Mouse (Mus musculus) frontal cortex, adult 2 months (tissue): ENCODE measurements at regions not wholly inside any gene's neighbourhood (a gene's known extent, or its start where the extent isn't known, plus 50 kb on each side); places are given as distances from the start of the nearest gene placed in this dataset.

ENCODE experiments used
- DNase-seq, 2 experiments: peaks; one replicate each; pipeline ENCODE4 v3.0.0; 2022; ENCODE audit warnings: low spot score in 1 of 2; ENCODE audit errors: extremely low spot score in 1 of 2

DNA sequence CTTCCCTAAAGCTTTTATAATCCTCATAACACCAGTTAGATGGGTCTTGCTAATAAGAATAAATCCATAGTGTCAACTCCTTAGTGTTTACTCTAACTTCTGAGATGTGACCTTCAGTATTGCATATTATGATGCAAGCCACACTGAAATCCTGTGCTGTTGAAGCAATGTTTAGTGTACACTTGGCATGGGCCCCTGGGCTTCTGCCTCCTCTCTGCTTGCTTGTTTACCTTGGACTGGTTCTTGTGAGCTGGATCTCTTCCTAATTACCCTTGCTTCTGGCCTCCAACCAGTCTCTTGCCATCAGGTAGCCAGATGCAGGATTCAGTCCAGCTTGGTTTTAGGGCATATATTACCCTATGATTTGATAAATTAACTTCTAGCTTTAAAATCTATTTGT is 57.0 kb downstream of the Rgs2 start:
- no peak for DNase-seq

DNA sequence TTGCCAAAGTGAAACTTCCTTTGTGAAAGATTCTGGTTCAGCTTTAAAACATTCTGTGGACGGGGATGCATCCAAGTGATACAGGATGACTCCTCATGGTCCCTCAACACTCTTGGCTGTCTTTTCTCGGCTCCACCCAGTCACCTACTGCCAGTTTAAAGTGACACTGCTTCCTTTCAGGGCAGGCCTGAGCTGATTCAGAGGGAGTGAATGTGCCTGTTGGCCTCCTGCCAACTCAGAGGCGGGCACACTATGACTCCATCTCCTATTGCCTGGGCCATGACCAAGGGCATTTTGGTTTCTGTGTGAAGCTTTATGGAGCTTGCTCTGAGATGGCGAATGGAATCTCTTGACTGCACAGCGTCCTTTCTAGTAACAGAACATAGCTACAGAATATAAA is 62.5 kb downstream of the Rgs2 start:
- DNase-seq, result peak in 1 of 2 experiments; percentile 19

DNA sequence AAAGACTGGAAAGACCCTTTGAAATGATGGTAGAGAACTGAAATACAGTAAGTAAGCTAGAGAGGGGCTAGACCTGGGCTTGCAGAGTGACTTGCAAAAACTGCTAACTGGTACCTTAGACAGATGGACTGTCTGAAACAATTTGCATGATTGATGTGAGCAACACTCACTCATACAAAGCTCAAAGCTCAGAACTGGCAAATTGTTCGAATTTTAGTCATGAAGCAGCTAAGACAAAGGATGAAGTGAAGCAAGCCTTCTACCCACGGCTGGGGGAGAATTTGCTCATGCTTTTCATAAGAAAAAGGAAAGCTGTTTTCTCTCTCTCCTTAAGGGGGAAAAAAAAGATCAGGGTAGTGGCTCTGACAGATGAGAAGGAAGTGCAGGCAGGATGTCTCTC is 64.5 kb downstream of the Rgs2 start:
- DNase-seq, result peak in 1 of 2 experiments; percentile 38

DNA sequence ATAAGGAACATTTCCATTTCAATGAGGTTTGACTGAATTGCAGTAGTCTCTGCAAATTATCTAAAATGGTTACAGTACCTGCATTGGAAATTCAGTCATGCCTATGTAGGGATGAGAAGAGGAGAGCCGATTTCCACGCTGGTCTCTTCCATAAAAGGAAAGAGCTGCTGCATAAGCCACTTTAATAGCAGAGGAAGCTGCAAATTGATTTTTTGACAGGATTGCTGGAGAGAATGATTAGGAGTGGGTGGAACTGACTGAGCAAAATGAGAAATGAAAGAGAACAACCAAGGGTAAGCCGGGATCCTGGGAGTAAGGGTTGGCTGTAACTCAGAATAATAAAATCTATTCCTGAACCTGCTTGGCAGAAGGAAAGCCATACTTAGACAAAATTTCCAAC is 65.4 kb downstream of the Rgs2 start:
- DNase-seq, result peak in 1 of 2 experiments; percentile 50

DNA sequence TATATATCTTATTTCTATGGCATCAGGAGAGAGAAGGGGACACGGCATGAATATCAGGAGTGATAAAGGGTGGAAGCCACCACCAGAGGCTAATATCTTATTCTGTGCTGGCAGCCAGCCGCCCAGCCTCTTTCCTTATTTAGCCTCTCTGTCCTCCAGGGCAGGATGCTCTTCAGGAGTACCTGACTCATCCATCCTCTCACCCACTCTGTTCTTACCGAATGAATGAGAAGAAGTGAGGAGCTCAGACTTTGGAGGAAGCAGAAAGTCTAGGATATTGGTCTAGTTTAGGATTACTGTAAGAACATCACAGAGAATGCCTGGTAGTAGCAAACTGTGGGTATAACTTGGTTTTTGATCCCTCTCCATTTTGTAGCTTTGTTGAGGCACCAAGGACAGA is 73.2 kb downstream of the Rgs2 start:
- DNase-seq, result no peak

DNA sequence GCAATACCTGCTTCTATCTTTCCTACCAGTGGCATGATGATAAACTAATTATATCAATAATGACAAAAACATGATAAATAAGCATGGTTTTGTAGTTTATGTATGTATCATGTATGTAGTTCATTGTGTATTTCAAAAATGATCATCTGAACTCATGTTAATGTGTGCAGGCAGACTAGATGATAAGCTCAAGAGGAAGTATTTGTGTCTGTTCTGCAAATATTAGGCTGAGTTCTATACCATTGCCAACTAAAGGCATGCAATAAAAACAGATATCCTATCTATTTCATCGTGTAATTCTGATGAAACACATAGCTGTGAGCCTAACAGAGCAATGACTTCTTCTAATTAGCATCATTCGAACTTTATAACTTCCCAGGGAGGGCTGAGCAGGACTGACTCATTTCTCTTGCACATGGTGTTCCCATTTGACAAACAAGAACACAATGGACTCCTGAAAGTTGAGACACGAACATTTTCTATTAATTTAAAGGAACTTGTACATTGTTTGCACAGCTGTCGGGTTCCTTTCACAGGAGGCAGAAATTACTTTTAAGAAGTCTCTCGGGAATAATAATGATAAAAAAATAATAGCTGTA is 74.3 kb downstream of the Rgs2 start:
- DNase-seq, result no peak

DNA sequence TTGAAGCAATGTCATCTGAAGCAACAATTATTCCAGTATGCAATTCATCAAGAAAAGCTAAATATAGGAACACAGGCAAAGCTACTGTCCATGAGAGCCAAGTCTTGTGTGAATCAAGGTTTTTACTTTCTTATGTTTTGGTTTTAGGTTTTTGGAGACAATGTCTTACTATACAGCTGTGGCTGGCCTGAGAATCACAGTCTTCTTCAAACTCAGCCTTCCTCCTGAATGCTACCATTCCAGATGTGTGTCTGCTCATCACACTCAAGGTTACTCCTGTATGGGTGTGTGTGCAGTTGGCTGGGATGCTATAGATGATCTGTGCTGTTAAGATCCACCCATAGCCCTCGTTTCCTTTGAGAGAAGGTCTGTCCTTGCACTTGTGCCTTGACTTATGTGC is 81.5 kb downstream of the Rgs2 start:
- DNase-seq, result no peak

DNA sequence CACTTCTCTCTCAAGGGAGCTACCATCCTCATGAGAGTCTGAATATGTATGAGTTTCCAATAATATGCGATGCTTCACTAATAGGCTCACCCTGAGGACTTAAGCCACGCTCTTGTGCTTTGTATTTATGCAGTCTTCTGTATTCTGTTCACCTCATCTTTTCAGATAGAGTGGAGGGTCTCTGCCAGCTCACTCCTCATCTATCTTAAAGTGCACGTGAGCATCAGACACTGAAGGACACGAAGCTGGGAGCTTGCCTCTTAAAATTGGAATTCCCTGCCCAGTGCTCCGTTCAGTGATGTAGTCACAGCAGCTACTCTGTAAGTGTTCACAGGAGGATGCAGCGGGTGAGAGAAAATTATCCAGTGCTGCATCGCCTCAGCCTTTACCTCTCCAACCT is 83.7 kb downstream of the Rgs2 start:
- no peak for DNase-seq

DNA sequence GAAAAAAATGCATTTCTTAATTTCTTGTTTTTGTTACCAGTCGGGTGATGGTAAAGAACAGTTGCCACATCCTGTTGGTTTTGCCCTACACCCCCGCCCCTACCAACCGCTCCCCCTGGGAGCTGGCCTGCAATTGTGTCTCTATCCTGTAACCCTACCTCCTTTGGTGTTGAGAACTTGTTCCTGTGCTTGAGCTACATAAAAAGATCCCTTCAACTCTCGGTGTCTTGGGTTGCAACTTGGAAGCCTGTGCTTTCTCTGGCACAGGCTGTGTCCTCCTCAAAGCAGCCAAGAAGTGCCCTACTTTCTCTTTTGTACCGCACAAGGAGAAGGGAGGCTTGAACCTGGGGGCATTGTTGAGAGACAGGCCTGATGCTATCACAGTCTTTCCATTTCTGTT is 85.0 kb downstream of the Rgs2 start:
- no peak for DNase-seq

DNA sequence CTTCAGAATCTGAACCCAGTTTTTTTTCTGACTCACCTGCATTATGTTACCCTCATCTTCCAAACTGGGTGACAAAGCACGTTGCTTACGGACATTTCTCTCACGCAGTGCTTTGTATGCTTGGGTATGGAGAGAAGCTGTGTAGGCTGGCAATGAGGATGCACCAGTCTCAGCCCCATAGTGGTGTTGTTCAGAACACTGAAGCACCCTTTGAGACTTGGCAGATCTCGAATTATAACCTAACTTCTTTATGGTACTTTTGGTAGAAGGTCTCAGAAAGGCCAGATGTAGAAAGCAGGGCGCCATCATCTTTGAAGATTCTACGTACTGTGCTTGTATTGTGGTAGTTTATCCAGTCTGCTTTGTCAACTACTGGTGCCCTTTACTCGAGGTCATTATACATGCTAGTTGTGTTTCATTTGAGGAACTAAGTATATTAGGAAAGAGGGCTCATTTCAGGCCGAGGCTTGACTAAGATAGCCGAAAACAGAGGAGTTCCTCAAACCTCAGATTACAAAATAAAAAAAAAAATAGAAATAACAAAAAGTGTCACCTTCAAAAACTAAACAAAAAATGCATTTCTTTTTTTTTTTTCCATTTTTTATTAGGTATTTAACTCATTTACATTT is 85.7 kb downstream of the Rgs2 start:
- no peak for DNase-seq

DNA sequence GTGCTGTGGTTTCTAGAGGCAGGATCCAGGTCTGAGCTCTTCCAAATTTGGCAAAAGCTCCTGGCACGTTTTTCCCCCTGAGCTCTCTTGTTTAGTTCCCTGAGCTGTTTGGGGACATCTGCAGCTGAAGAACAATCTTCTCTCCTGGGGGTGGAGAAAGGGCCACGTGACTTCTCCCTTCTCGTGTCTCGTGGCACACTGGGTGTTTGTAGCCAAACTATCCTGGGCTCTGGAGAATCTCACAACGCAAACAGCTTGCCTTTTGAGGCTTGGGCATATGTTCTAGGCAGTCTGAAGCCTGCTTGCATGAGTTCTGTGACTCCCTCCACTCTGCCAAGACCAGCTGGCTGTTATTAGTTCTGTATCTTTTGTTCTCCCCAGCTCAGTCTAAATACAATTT is 86.3 kb downstream of the Rgs2 start:
- DNase-seq, result peak; percentile 77

DNA sequence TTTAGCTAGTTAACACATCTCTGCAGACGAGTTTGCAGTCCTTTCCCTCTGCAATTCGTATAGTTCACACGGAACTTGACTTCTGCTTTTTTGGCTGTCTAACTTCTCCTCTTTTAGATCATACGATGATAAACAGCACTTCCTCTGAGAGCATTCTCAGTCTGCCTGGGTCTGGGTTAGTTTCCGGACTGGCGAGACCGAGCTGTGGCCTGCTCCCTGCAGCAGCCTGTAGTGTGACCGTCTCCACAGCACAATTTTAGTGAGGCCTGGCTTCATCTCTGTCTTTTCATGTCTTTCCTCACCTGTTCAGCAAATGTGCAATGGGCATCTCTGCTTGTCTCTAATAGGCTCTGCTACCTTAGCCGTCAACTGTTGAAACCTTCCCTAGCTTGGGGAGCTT is 87.4 kb downstream of the Rgs2 start:
- DNase-seq, result no peak

DNA sequence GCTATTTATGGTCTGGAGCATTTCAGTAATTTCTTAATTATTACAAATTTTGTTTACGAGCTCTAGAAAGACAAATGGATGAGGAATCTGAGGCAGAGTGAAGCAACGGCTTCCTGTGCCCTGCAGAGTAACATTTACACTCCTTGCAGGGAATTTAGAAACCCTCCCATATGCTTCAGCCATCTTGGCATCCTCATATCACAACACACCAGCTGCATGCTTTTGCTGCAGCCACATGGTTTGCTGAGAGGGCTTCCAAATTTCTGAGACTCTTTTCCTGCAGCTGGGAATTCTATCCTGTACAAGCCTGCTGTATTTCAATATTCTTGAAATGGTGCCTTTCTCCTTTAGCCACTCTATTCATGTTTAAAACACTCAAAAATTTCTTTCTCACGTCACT is 91.4 kb downstream of the Rgs2 start:
- DNase-seq, result no peak

DNA sequence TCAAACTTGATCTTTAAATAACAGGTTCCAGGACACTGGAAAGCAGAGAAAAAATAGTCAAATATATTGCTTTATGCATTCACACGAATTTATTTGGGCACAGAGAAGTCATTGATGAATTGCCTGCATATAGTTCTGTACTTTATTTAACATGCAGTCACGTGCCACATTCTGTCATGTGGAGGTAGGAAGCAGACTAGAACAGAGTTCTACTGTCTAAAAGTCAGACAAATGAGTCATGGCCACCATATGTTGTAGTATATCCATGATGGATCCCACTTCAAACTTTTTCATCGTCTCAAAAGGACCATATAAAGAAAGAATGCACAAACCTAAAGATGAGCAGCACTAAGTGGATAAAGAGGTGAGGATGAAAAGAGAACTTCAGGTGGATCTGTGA is 92.7 kb downstream of the Rgs2 start:
- peak in 1 of 2 experiments; percentile 36 for DNase-seq

DNA sequence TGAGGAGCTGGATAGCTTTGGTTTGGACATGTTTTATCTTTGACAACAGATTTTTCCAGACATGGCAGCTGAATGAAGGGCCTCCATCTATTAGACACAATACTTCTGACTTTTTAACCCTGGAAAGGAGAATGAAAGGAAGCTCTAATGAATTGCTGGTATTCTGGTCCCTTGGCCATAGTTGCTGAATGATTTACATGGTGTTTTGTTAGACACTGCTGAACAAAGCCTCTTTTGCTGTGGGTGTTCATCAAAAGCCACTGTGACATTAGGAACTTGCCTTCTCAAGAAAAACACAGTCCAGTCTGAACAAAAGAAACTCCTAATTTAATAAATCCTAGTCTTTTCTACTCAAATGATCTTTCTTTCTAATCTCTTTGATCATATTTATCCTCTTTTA is 93.4 kb downstream of the Rgs2 start:
- DNase-seq, result no peak

DNA sequence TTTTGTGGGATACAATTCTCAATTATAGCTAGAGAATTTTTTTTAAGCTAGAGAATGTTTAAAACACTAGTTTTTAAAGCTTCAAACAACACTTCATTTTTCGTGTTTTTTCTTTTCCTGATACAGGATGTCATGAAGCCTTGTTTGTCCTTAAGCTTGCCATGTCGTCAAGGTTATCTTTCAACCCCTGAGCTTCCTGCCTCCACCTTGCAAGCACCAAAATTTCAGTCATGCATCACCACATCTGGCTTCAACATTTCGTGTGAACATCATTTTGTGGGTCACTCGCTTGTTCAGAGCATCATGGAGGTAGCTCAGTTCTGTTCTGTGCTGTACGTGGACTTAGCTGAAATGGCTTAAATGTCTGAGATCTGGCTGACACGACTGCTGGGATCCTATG is 96.6 kb downstream of the Rgs2 start:
- DNase-seq, result no peak

DNA sequence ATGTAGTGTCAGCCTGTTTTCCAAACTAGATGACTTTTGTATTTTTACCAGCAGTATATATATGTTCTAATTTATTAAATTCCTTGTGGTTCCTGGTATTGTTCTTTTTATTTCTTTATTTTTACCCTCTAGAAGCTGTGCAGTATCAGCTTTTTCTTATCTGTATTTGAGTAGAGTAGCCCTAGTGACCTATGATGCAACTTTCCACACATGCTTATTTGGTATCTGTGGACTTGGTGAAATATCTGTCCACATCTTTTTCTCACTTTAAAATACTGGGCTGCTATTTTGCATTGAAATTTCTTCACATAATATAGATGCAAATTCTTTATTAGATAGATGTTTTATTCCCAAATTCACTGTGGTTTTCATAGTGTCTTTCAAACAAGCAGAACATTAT is 97.1 kb downstream of the Rgs2 start:
- no peak for DNase-seq

DNA sequence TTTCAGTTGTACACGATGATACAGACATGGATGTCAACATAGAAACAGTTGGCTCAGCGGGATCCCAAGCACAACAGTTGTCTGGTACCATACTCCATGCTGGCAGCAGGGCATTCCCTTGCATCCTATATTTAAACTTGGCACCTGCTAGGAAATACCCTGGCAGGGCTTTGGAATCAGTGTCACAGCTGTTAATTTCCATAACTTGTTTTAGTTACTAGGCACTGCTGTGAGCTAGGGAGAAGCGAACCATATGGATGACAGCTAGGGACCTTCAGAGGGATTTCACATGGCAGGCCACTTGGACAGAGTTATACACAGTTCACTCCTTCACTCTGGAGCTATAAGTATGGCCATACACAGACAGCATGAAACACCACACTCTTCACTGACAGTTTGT is 100.0 kb downstream of the Rgs2 start:
- DNase-seq, result peak; percentile 64 to 68

DNA sequence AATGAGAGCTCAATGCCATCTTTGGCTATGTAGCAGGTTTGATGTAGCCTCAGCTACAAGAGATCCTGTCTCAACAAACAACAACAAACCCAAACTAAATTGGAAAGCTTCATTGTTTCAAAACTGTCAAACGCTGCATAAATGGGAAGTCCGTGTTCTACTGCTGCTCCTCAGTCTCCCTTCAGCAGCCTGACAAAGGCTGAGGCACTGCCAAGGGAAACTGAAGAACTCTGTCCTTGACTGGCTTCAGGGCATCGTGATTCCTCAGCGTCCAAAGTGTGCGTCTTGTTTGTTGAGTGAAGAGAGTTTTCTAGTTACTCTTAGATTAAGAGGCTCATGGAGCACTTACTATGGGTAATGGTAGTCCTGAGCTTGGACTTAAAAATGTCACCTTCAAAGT is 100.7 kb downstream of the Rgs2 start:
- DNase-seq, result no peak

DNA sequence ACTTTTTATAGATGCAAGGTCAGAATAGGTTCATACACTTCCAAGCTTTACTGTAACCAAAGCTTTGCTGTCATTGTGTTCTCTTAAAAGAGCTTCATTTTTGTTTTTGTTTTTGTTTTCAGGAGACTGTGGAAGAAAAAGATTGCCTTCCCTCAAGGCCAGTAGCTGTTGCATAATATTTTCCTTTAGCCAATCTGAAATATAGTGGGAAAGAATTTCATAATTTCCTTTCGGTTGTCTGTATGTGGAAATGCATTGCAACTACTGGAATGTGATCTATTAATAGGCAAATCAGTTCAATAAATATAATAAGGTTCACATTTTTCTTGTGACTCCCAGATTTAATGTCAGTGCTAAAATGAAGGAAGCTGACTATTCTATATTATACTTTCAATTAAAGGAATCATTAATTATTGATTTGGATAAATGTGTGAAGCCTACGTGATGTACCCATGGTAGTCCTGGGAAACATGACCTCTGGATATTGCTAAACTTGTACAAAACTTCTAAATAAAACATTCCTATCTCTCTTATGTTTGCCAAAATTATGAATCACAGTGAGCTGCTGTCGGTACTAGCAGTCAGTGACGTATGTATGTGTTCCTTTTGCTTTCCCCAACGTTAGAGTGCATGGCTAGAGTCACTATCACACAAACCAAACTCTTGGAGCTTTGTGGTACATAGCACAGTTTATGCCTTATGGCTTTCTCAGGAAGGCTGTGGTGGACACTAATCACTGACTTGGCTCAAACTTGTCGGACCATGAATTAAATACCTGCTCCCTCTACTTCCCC is 102.6 kb downstream of the Rgs2 start:
- DNase-seq, result no peak

DNA sequence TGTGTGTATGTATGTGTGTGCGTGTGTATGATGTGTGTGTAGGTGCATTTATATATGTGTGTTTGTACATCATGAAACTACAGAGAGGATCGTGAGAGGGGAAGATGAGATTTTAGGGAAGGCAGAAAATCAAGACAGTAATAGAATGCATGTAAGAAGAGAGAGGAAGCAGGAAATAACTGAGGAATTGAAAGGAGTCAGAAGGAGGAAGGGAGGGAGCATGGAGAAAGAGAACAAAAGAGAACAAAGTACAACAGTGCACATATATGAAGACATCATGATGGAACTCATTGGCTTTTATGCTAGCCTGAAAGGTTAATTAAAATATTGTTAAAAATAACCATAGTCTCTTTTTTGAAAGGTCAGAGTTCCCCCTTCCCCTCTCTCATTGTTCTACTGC is 111.4 kb downstream of the Uchl5 start:
- no peak for DNase-seq

DNA sequence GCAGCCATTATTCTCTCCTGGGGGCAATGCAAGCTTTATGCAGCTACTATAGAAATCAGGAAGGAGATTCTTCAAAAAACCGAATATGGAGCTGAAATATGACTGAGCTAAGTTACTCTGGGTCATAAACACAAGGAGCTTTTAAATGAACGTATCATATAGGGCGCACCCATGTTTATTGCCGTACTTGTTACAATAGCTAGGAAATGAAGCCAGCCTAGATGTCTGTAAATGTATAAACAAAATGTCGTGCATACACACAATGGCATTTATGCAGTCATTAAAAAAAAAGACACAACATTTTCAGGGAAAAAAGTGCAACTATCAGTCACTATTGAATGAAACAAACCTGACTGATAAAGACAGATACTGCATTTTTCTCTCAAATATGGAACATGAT is 111.0 kb downstream of the Uchl5 start:
- DNase-seq, result no peak
